Mouse (Mus musculus) liver, postnatal 0 days (tissue): ENCODE data around the gene Rem1. TPM values are rescaled to one million over a fixed set of nuclear protein-coding genes. Genes with fewer than 3 reads are reported as not detected.
A peak's percentile ranks its signal among the peaks of the same experiment; 100 is the strongest.

Experiments
- ATAC-seq: fragments of 200-750 bp; cut with Nextera tagmentation; 2 replicates; pipeline ENCODE4 v1.8.0; 2017; ENCODE audit warnings: mild to moderate bottlenecking, moderate library complexity
- DNase-seq: peaks from one replicate; pipeline ENCODE4 v3.0.0-alpha.2; 2016
- H3K27ac ChIP-seq: fragments of 300-500 bp; sonication (generic); 2 replicates; pipeline ENCODE4 v1.5.1; 2014; ENCODE audit warnings: antibody characterized with exemption, moderate library complexity, mild to moderate bottlenecking, low read depth
- H3K27me3 ChIP-seq: fragments of 300-500 bp; sonication (generic); 2 replicates; pipeline ENCODE4 v1.6.1; 2014; ENCODE audit warnings: low read length, control low read depth, mixed read lengths; ENCODE audit not compliant: insufficient read depth
- H3K36me3 ChIP-seq: fragments of 300-500 bp; sonication (generic); replicated peaks from 2 replicates; pipeline ENCODE4 v1.6.1; 2014; ENCODE audit warnings: mild to moderate bottlenecking, control low read depth, low read length, moderate library complexity, mixed read lengths; ENCODE audit not compliant: insufficient read depth
- H3K4me1 ChIP-seq: fragments of 300-500 bp; sonication (generic); 2 replicates; pipeline ENCODE4 v1.6.1; 2014; ENCODE audit warnings: antibody characterized with exemption, mild to moderate bottlenecking, control low read depth; ENCODE audit not compliant: insufficient read depth
- H3K4me2 ChIP-seq: fragments of 300-500 bp; sonication (generic); 2 replicates; pipeline ENCODE4 v1.6.1; 2014; ENCODE audit warnings: low read depth, mild to moderate bottlenecking, low read length, moderate library complexity, mixed read lengths
- H3K4me3 ChIP-seq: fragments of 300-500 bp; sonication (generic); 2 replicates; pipeline ENCODE4 v1.5.1; 2014; ENCODE audit warnings: low read depth, low read length
- H3K9ac ChIP-seq: fragments of 300-500 bp; sonication (generic); replicated peaks from 2 replicates; pipeline ENCODE4 v1.6.1; 2014; ENCODE audit warnings: mild to moderate bottlenecking, moderate library complexity
- H3K9me3 ChIP-seq: fragments of 300-500 bp; sonication (generic); 2 replicates; pipeline ENCODE4 v1.6.1; 2016; ENCODE audit warnings: mild to moderate bottlenecking, control low read depth, low read length, mixed read lengths
- CTCF ChIP-seq: sonication (generic); IDR thresholded peaks from 2 replicates; pipeline ENCODE4 v1.5.1; 2016; ENCODE audit warnings: antibody characterized with exemption, low read depth
- EP300 ChIP-seq: IDR thresholded peaks from 2 replicates; pipeline ENCODE4 v1.6.1; 2016; ENCODE audit warnings: antibody characterized with exemption, low read depth, mild to moderate bottlenecking
- WGBS: fragments of 180-500 bp; shearing (Covaris S2); extraction: QIAGEN DNeasy Blood & Tissue Kit; methylation state at CpG from one replicate; pipeline ENCODE4 v1.1.7; 2014; ENCODE audit not compliant: insufficient replicate concordance; 5-methylcytosine and 5-hydroxymethylcytosine counted together
- polyA plus RNA-seq: library from polyadenylated mRNA; unstranded; fragments of >200 nt; fragmentation: Nextera tagmentation; extraction: Ambion mirVana; gene quantifications from 2 replicates; pipeline ENCODE4 v1.2.1, GENCODE M21; 2015

Rem1 gene
- polyA plus RNA-seq, 1 experiment from 2014 or later: 1.6 TPM

GRCm38 (mm10) chr2:152624566-152624965, 2.2 kb upstream of the Rem1 start:
- H3K4me1 ChIP-seq: peaks cover 4% of the 10 kb centered on the region; the same call in 1 of the 2 replicates
- no peak overlapping the region for H3K4me3 ChIP-seq
- H3K27ac ChIP-seq: no peak overlapping the region
- WGBS: 71% methylated on average over 2 of the region's 2 CpGs
- TF ChIP-seq EP300 (no peak), CTCF (no peak)
- no peaks in the 10 kb centered on the region for H3K36me3 ChIP-seq
- H3K9ac ChIP-seq: no peak overlapping the region
- DNase-seq: no peak
- H3K4me2 ChIP-seq: no peak overlapping the region
- no peaks in the 10 kb centered on the region for H3K9me3 ChIP-seq
- no peak for ATAC-seq
- H3K27me3 ChIP-seq: peaks cover 38% of the 10 kb centered on the region

- peaks cover 6% of the 10 kb centered on the region; the same call in 1 of the 2 replicates for H3K4me1 ChIP-seq
- no peaks in the 10 kb centered on the region for H3K36me3 ChIP-seq
- H3K9me3 ChIP-seq: no peaks in the 10 kb centered on the region
- WGBS: 6% methylated on average over 1 of the region's 1 CpGs
- H3K27ac ChIP-seq: no peak overlapping the region
- no peak for TF ChIP-seq CTCF
- TF ChIP-seq EP300: no peak
- ATAC-seq (no peak), DNase-seq (no peak)
- no peak overlapping the region for H3K4me3 ChIP-seq
- no peak overlapping the region for H3K4me2 ChIP-seq
- H3K9ac ChIP-seq: no peak overlapping the region
- peaks cover 38% of the 10 kb centered on the region for H3K27me3 ChIP-seq
These were observed 1.5 kb upstream of the Rem1 start for GRCm38 (mm10) chr2:152625256-152625655.

GRCm38 (mm10) chr2:152628066-152628465, 1.3 kb downstream of the Rem1 start:
- H3K4me2 ChIP-seq: no peak overlapping the region
- ATAC-seq (no peak), DNase-seq (no peak)
- H3K9me3 ChIP-seq: no peaks in the 10 kb centered on the region
- peaks cover 38% of the 10 kb centered on the region for H3K27me3 ChIP-seq
- WGBS: 45% methylated on average over 17 of the region's 17 CpGs
- TF ChIP-seq CTCF: no peak
- TF ChIP-seq EP300: no peak
- no peak overlapping the region for H3K4me3 ChIP-seq
- H3K27ac ChIP-seq: no peak overlapping the region
- H3K36me3 ChIP-seq: no peaks in the 10 kb centered on the region
- H3K4me1 ChIP-seq: peaks cover 6% of the 10 kb centered on the region; the same call in 1 of the 2 replicates
- no peak overlapping the region for H3K9ac ChIP-seq

GRCm38 (mm10) chr2:152629239-152629638, 2.5 kb downstream of the Rem1 start:
- DNase-seq: peak; percentile 55
- ATAC-seq: peak; percentile 48; the same call in 1 of the 2 replicates

GRCm38 (mm10) chr2:152629904-152630303, 3.2 kb downstream of the Rem1 start:
- 76% methylated on average over 6 of the region's 6 CpGs for WGBS
- H3K9me3 ChIP-seq: no peaks in the 10 kb centered on the region
- H3K36me3 ChIP-seq: no peaks in the 10 kb centered on the region
- no peak for DNase-seq
- H3K4me3 ChIP-seq: no peak overlapping the region
- ATAC-seq: no peak
- peaks cover 38% of the 10 kb centered on the region for H3K27me3 ChIP-seq
- no peak overlapping the region for H3K27ac ChIP-seq
- H3K9ac ChIP-seq: no peak overlapping the region
- no peak overlapping the region for H3K4me2 ChIP-seq
- peaks cover 6% of the 10 kb centered on the region; the same call in 1 of the 2 replicates for H3K4me1 ChIP-seq
- TF ChIP-seq EP300: no peak

More at GRCm38 (mm10) chr2:152629239-152629638, 2.5 kb downstream of the Rem1 start:
- Histone ChIP-seq H3K4me3 (no peak overlapping the region), H3K9me3 (no peaks in the 10 kb centered on the region), H3K4me1 (peaks cover 6% of the 10 kb centered on the region; the same call in 1 of the 2 replicates), H3K9ac (no peak overlapping the region), H3K27ac (no peak overlapping the region), H3K27me3 (peaks cover 38% of the 10 kb centered on the region), H3K4me2 (no peak overlapping the region), H3K36me3 (no peaks in the 10 kb centered on the region)
- 41% methylated on average over 3 of the region's 3 CpGs for WGBS
- TF ChIP-seq CTCF: no peak
- no peak for TF ChIP-seq EP300

- WGBS: 48% methylated on average over 17 of the region's 17 CpGs
- H3K4me1 ChIP-seq: peaks cover 6% of the 10 kb centered on the region; the same call in 1 of the 2 replicates
- DNase-seq (no peak), ATAC-seq (no peak)
- H3K27ac ChIP-seq: no peak overlapping the region
- H3K9me3 ChIP-seq: no peaks in the 10 kb centered on the region
- TF ChIP-seq EP300 (no peak), CTCF (no peak)
- H3K27me3 ChIP-seq: peaks cover 8% of the 10 kb centered on the region
- H3K9ac ChIP-seq: no peak overlapping the region
- H3K36me3 ChIP-seq: no peaks in the 10 kb centered on the region
- no peak overlapping the region for H3K4me3 ChIP-seq
- H3K4me2 ChIP-seq: no peak overlapping the region
These were observed 6.6 kb downstream of the Rem1 start for GRCm38 (mm10) chr2:152633334-152633733.
